Mouse (Mus musculus): ENCODE results near the gene Trp73. TPM values are rescaled to one million over a fixed set of nuclear protein-coding genes. Genes with fewer than 3 reads are reported as not detected.

The Trp73 gene
- polyA plus RNA-seq, 1 experiment from 2014 or later, result 0.13 TPM

- Histone ChIP-seq H3K9me3 (no peaks in the 10 kb centered on the region), H3K36me3 (peaks cover 1% of the 10 kb centered on the region), H3K4me3 (replicated peaks) (no peak overlapping the region), H3K4me1 (replicated peaks) (peaks cover 11% of the 10 kb centered on the region), H3K27me3 (replicated peaks) (no peaks in the 10 kb centered on the region), H3K27ac (no peak overlapping the region), H3K9ac (no peak overlapping the region), H3K4me2 (replicated peaks) (no peak overlapping the region)
- no peak for ATAC-seq
- 15% methylated on average over 7 of the region's 7 CpGs for whole genome bisulfite sequencing
Observed at GRCm38 (mm10) chr4:154163296-154163695, 23.3 kb upstream of the Trp73 start.

GRCm38 (mm10) chr4:154160538-154161390 lies 20.8 kb upstream of the Trp73 start, which contains the start of gene Tprgl:
TSS of gene Tprgl (minus strand) at chr4:154160666.
- peak within 1 kb of the TSS; percentile 72 for H3K27ac ChIP-seq
- peaks cover 19% of the 10 kb centered on the region for H3K36me3 ChIP-seq
- H3K4me3 ChIP-seq (replicated peaks), result peak within 1 kb of the TSS; percentile 98
- peak within 1 kb of the TSS; percentile 87 for H3K4me2 ChIP-seq (replicated peaks)
- no peaks in the 10 kb centered on the region for H3K9me3 ChIP-seq
- H3K4me1 ChIP-seq (replicated peaks), result peaks cover 11% of the 10 kb centered on the region
- peak; percentile 97 for ATAC-seq
- under 1% methylated on average over 66 of the region's 75 CpGs for WGBS
- peak within 1 kb of the TSS; percentile 71 for H3K9ac ChIP-seq
- H3K27me3 ChIP-seq (replicated peaks), result no peaks in the 10 kb centered on the region

- H3K9ac ChIP-seq, result peak overlapping the region; percentile 71
- H3K4me2 ChIP-seq (replicated peaks), result peak overlapping the region; percentile 87
- 2% methylated on average over 45 of the region's 47 CpGs for WGBS
- no peaks in the 10 kb centered on the region for H3K27me3 ChIP-seq (replicated peaks)
- peak; percentile 62 for ATAC-seq
- H3K36me3 ChIP-seq, result peaks cover 19% of the 10 kb centered on the region
- peak overlapping the region; percentile 98 for H3K4me3 ChIP-seq (replicated peaks)
- peaks cover 11% of the 10 kb centered on the region for H3K4me1 ChIP-seq (replicated peaks)
- no peaks in the 10 kb centered on the region for H3K9me3 ChIP-seq
- H3K27ac ChIP-seq, result peak overlapping the region; percentile 72
Observed at GRCm38 (mm10) chr4:154159961-154160537, 20.0 kb upstream of the Trp73 start.

- no peaks in the 10 kb centered on the region for H3K9me3 ChIP-seq
- 17% methylated on average over 6 of the region's 6 CpGs for WGBS
- H3K9ac ChIP-seq, result no peak overlapping the region
- no peaks in the 10 kb centered on the region for H3K27me3 ChIP-seq (replicated peaks)
- H3K4me3 ChIP-seq (replicated peaks), result no peak overlapping the region
- 0 out of 2 replicates have a peak, but pooled peaks have one; percentile 1 for ATAC-seq
- peak overlapping the region; percentile 87 for H3K4me2 ChIP-seq (replicated peaks)
- H3K36me3 ChIP-seq, result peaks cover 19% of the 10 kb centered on the region
- H3K4me1 ChIP-seq (replicated peaks), result peaks cover 11% of the 10 kb centered on the region
- no peak overlapping the region for H3K27ac ChIP-seq
Observed at GRCm38 (mm10) chr4:154159002-154159401, 19.0 kb upstream of the Trp73 start.

- no peak overlapping the region for H3K4me2 ChIP-seq (replicated peaks)
- no peaks in the 10 kb centered on the region for H3K27me3 ChIP-seq (replicated peaks)
- no peaks in the 10 kb centered on the region for H3K9me3 ChIP-seq
- H3K9ac ChIP-seq, result no peak overlapping the region
- H3K36me3 ChIP-seq, result peaks cover 19% of the 10 kb centered on the region
- no peak overlapping the region for H3K4me3 ChIP-seq (replicated peaks)
- peaks cover 11% of the 10 kb centered on the region for H3K4me1 ChIP-seq (replicated peaks)
- WGBS, result 93% methylated on average over 14 of the region's 14 CpGs
- ATAC-seq, result no peak
- no peak overlapping the region for H3K27ac ChIP-seq
Observed at GRCm38 (mm10) chr4:154157970-154158662, 18.1 kb upstream of the Trp73 start.

- 86% methylated on average over 7 of the region's 7 CpGs for WGBS
- Histone ChIP-seq H3K27me3 (replicated peaks) (no peaks in the 10 kb centered on the region), H3K4me3 (replicated peaks) (no peak overlapping the region), H3K9me3 (no peaks in the 10 kb centered on the region), H3K36me3 (peaks cover 27% of the 10 kb centered on the region), H3K9ac (no peak overlapping the region), H3K27ac (no peak overlapping the region), H3K4me2 (replicated peaks) (no peak overlapping the region), H3K4me1 (replicated peaks) (peaks cover 6% of the 10 kb centered on the region)
- ATAC-seq, result no peak
Observed at GRCm38 (mm10) chr4:154156050-154156449, 16.0 kb upstream of the Trp73 start.

- Histone ChIP-seq H3K4me2 (replicated peaks) (no peak overlapping the region), H3K9ac (no peak overlapping the region), H3K9me3 (no peaks in the 10 kb centered on the region), H3K4me3 (replicated peaks) (no peak overlapping the region), H3K27me3 (replicated peaks) (no peaks in the 10 kb centered on the region), H3K27ac (no peak overlapping the region), H3K4me1 (replicated peaks) (peaks cover under 1% of the 10 kb centered on the region; the same call in 1 of the 2 replicates), H3K36me3 (peaks cover 34% of the 10 kb centered on the region)
- ATAC-seq, result no peak
- 72% methylated on average over 11 of the region's 11 CpGs for whole genome bisulfite sequencing
Observed at GRCm38 (mm10) chr4:154154104-154154503, 14.1 kb upstream of the Trp73 start.

- no peak for ATAC-seq
- H3K4me2 ChIP-seq (replicated peaks), result no peak overlapping the region
- no peaks in the 10 kb centered on the region for H3K9me3 ChIP-seq
- 86% methylated on average over 10 of the region's 10 CpGs for WGBS
- H3K4me1 ChIP-seq (replicated peaks), result peaks cover 6% of the 10 kb centered on the region
- peaks cover 11% of the 10 kb centered on the region; the same call in 1 of the 2 replicates for H3K36me3 ChIP-seq
- no peak overlapping the region for H3K9ac ChIP-seq
- peaks cover under 1% of the 10 kb centered on the region for H3K27me3 ChIP-seq (replicated peaks)
- no peak overlapping the region for H3K27ac ChIP-seq
- H3K4me3 ChIP-seq (replicated peaks), result no peak overlapping the region
Observed at GRCm38 (mm10) chr4:154146342-154146741, 6.3 kb upstream of the Trp73 start.

GRCm38 (mm10) chr4:154144712-154145111 lies 4.7 kb upstream of the Trp73 start:
- no peak overlapping the region for H3K9ac ChIP-seq
- peaks cover 17% of the 10 kb centered on the region for H3K27me3 ChIP-seq (replicated peaks)
- ATAC-seq, result no peak
- H3K9me3 ChIP-seq, result no peaks in the 10 kb centered on the region
- H3K4me1 ChIP-seq (replicated peaks), result peaks cover 19% of the 10 kb centered on the region
- no peak overlapping the region for H3K4me3 ChIP-seq (replicated peaks)
- 88% methylated on average over 3 of the region's 3 CpGs for WGBS
- 0 out of 2 replicates have a peak, but pooled peaks cover 3% of the 10 kb centered on the region for H3K36me3 ChIP-seq
- no peak overlapping the region for H3K27ac ChIP-seq
- no peak overlapping the region for H3K4me2 ChIP-seq (replicated peaks)

- WGBS, result 3% methylated on average over 49 of the region's 49 CpGs
Observed at GRCm38 (mm10) chr4:154142211-154143040, 2.4 kb upstream of the Trp73 start, which contains the start of gene Wrap73. TSS of gene Wrap73 (plus strand) at chr4:154142372.

GRCm38 (mm10) chr4:154141009-154141867 lies 1.2 kb upstream of the Trp73 start:
- ATAC-seq, result no peak
- no peak overlapping the region for H3K9ac ChIP-seq
- no peaks in the 10 kb centered on the region for H3K9me3 ChIP-seq
- H3K36me3 ChIP-seq, result no peaks in the 10 kb centered on the region
- H3K4me2 ChIP-seq (replicated peaks), result peak overlapping the region; percentile 93
- WGBS, result 2% methylated on average over 42 of the region's 42 CpGs
- H3K4me3 ChIP-seq (replicated peaks), result peak overlapping the region; percentile 45
- peaks cover 44% of the 10 kb centered on the region for H3K27me3 ChIP-seq (replicated peaks)
- H3K4me1 ChIP-seq (replicated peaks), result peaks cover 23% of the 10 kb centered on the region
- no peak overlapping the region for H3K27ac ChIP-seq

More at GRCm38 (mm10) chr4:154142211-154143040, 2.4 kb upstream of the Trp73 start, which contains the start of gene Wrap73:
- peak; percentile 96 for ATAC-seq
- H3K27ac ChIP-seq, result peak within 1 kb of the TSS; percentile 86
- H3K9me3 ChIP-seq, result no peaks in the 10 kb centered on the region
- H3K9ac ChIP-seq, result peak within 1 kb of the TSS; percentile 80
- H3K36me3 ChIP-seq, result no peaks in the 10 kb centered on the region
- peaks cover 23% of the 10 kb centered on the region for H3K4me1 ChIP-seq (replicated peaks)
- peak within 1 kb of the TSS; percentile 93 for H3K4me2 ChIP-seq (replicated peaks)
- peaks cover 40% of the 10 kb centered on the region for H3K27me3 ChIP-seq (replicated peaks)
- H3K4me3 ChIP-seq (replicated peaks), result peak within 1 kb of the TSS; percentile 84

All from intestine, embryonic 15.5 days (tissue).